Mouse (Mus musculus): ENCODE measurements at regions not wholly inside any gene's neighbourhood (a gene's known extent, or its start where the extent isn't known, plus 50 kb on each side); places are given as distances from the start of the nearest gene placed in this dataset.

GRCm38 (mm10) chr6:99891790-99892189, 165.6 kb upstream of the Prok2 start:
- TF ChIP-seq CTCF (IDR thresholded peaks at IDR 0.05; ENCODE audit: insufficient read depth, low read depth, low read length) (no peak), POLR2A (IDR thresholded peaks at IDR 0.05; ENCODE audit: insufficient read depth, low read depth, low read length) (no peak)

All from olfactory bulb, adult 2 months (tissue).